In genomic region chr3:101983917-101984316, GRCm38 (mm10) we compare ENCODE assay signal across 33 mouse cellular contexts. TPM values are rescaled to one million over a fixed set of nuclear protein-coding genes. Genes with fewer than 3 reads are reported as not detected.
DNase-seq lines count a peak whose midpoint lies in the region; ATAC-seq lines count a peak whose summit lies in the region.
"Had no signal": no experiment of that assay in that cellular context is flagged by ENCODE, and none has a peak within 500 bp of the region (broad histone marks: within the 10 kb centered on the region; RNA-seq: fewer than 3 reads in every experiment).

No protein-coding gene starts in this region.

- H3K4me1 ChIP-seq in midbrain, embryonic 11.5 days (ENCODE audit: control insufficient read depth, insufficient read depth, low read length) = no peaks in the 10 kb centered on the region
- H3K4me1 ChIP-seq in midbrain, embryonic 16.5 days (ENCODE audit: control insufficient read depth, insufficient read depth, low read length) = no peaks in the 10 kb centered on the region
- H3K4me1 ChIP-seq: embryonic facial prominence, embryonic 15.5 days; heart, embryonic 10.5 days; heart, embryonic 13.5 days; hindbrain, embryonic 12.5 days; hindbrain, embryonic 15.5 days had no signal

- no peak overlapping the region for H3K9ac ChIP-seq in midbrain, embryonic 11.5 days (ENCODE audit: low read length)
- H3K9ac ChIP-seq in midbrain, embryonic 16.5 days (ENCODE audit: low read depth, low read length) = no peak overlapping the region
- H3K9ac ChIP-seq: embryonic facial prominence, embryonic 15.5 days; forebrain, postnatal 0 days; heart, embryonic 13.5 days; hindbrain, embryonic 12.5 days; hindbrain, embryonic 15.5 days had no signal

- no peaks in the 10 kb centered on the region for H3K27me3 ChIP-seq in midbrain, embryonic 11.5 days (ENCODE audit: control insufficient read depth, insufficient read depth, low read length)
- no peaks in the 10 kb centered on the region for H3K27me3 ChIP-seq in midbrain, embryonic 16.5 days (ENCODE audit: control insufficient read depth, insufficient read depth, low read depth, low read length)
- H3K27me3 ChIP-seq: CH12.LX; embryonic facial prominence, embryonic 15.5 days; heart, embryonic 13.5 days; hindbrain, embryonic 12.5 days; hindbrain, embryonic 15.5 days; Patski had no signal

- no peak for ATAC-seq in midbrain, embryonic 11.5 days (ENCODE audit: low FRiP score)
- no peak for ATAC-seq in midbrain, embryonic 16.5 days
- ATAC-seq: forebrain, embryonic 14.5 days; forebrain, postnatal 0 days; intestine, postnatal 0 days; Patski had no signal

- 71% methylated on average over 4 of the region's 4 CpGs for WGBS in midbrain, embryonic 11.5 days
- 77% methylated on average over 4 of the region's 4 CpGs for WGBS in midbrain, embryonic 16.5 days

- H3K4me2 ChIP-seq in midbrain, embryonic 11.5 days = no peak overlapping the region
- no peak overlapping the region for H3K4me2 ChIP-seq in midbrain, embryonic 16.5 days (ENCODE audit: low read length)
- H3K4me2 ChIP-seq: embryonic facial prominence, embryonic 15.5 days; heart, embryonic 13.5 days; hindbrain, embryonic 12.5 days; hindbrain, embryonic 15.5 days had no signal

- H3K36me3 ChIP-seq in midbrain, embryonic 11.5 days (ENCODE audit: control insufficient read depth, insufficient read depth, low read length) = no peaks in the 10 kb centered on the region
- H3K36me3 ChIP-seq in midbrain, embryonic 16.5 days (ENCODE audit: control insufficient read depth, insufficient read depth, low read length) = no peaks in the 10 kb centered on the region
- H3K36me3 ChIP-seq: embryonic facial prominence, embryonic 15.5 days; G1E; heart, embryonic 10.5 days; heart, embryonic 13.5 days; hindbrain, embryonic 12.5 days; hindbrain, embryonic 15.5 days had no signal

- no peaks in the 10 kb centered on the region for H3K9me3 ChIP-seq in midbrain, embryonic 11.5 days (ENCODE audit: control insufficient read depth, low read length)
- no peaks in the 10 kb centered on the region for H3K9me3 ChIP-seq in midbrain, embryonic 16.5 days (replicated peaks; ENCODE audit: control insufficient read depth, low read length, poor library complexity, severe bottlenecking)
- H3K9me3 ChIP-seq: embryonic facial prominence, embryonic 15.5 days; G1E; heart, embryonic 10.5 days; heart, embryonic 13.5 days; hindbrain, embryonic 12.5 days; hindbrain, embryonic 15.5 days had no signal

- no peak overlapping the region for H3K27ac ChIP-seq in midbrain, embryonic 11.5 days (ENCODE audit: low read depth, low read length)
- no peak overlapping the region for H3K27ac ChIP-seq in midbrain, embryonic 16.5 days (ENCODE audit: low read length)
- H3K27ac ChIP-seq: embryonic facial prominence, embryonic 15.5 days; heart, adult 2 months; heart, embryonic 10.5 days; heart, embryonic 13.5 days; hindbrain, embryonic 12.5 days; hindbrain, embryonic 15.5 days had no signal

- DNase-seq in frontal cortex, adult 2 months (ENCODE audit: extremely low spot score in 1 of 2, low spot score in 1 of 2) = peak; percentile 3 to 31
- DNase-seq in frontal cortex, postnatal 10 days (ENCODE audit: low spot score in 2 of 2) = no peak
- peak; percentile 69 for DNase-seq in midbrain, embryonic 11.5 days (ENCODE audit: low spot score, missing footprints)
- peak; percentile 15 for DNase-seq in 416B (ENCODE audit: low read depth)
- DNase-seq in adrenal gland, postnatal 4 days (ENCODE audit: low spot score in 2 of 2) = no peak
- DNase-seq: adrenal gland, postnatal 10 days; adrenal gland, postnatal 36 days; B cell, adult 2 months; cerebellum, adult 11-12 months; cerebellum, adult 8-10 months; cerebellum, postnatal 10 days; cerebellum, postnatal 36 days; embryo, embryonic 11 days; forebrain, postnatal 0 days; gastrocnemius, postnatal 25 days; heart, adult 2 months; heart, postnatal 14 days had no signal

- H3K4me3 ChIP-seq in midbrain, embryonic 11.5 days (ENCODE audit: low read depth, low read length) = no peak overlapping the region
- H3K4me3 ChIP-seq in midbrain, embryonic 16.5 days (ENCODE audit: low read depth, low read length) = no peak overlapping the region
- H3K4me3 ChIP-seq: embryonic facial prominence, embryonic 15.5 days; heart, adult 2 months; heart, embryonic 10.5 days; heart, embryonic 13.5 days; hindbrain, embryonic 12.5 days; hindbrain, embryonic 15.5 days had no signal

RNA-seq across cellular contexts. Expression of gene Nhlh2, which starts 26.0 kb away (rescaled TPM):
- 0.32 and 0.42 TPM in 2 replicates for polyA plus RNA-seq in frontal cortex, adult 2 months (2012; rRNA removed)
- polyA plus RNA-seq in midbrain, embryonic 11.5 days (2014; fragmentation: Nextera tagmentation; extraction: Ambion mirVana) = 100 and 112 TPM in 2 replicates
- 27.2 and 49.6 TPM in 2 replicates for polyA plus RNA-seq in midbrain, embryonic 16.5 days (2015; fragmentation: Nextera tagmentation; extraction: Ambion mirVana)
- total RNA-seq in adrenal gland, postnatal 4 days (2021) = under 1 TPM in 1 of 2 experiments, not detected in 1; 0.31 TPM
- total RNA-seq: adrenal gland, adult 18-20 months; adrenal gland, postnatal 36 days; CH12.LX; gastrocnemius, adult 8-10 months; gastrocnemius, postnatal 25 days; heart, adult 2 months; heart, postnatal 14 days; hematopoietic stem cell, adult 5-6 weeks had no signal
- polyA plus RNA-seq: G1E; gonadal fat pad, adult 2 months; heart, adult 2 months; heart, embryonic 13.5 days; heart, embryonic 16.5 days; intestine, postnatal 0 days; Patski had no signal

RNA-seq across cellular contexts. Expression of gene Slc22a15, which starts 59.7 kb away (rescaled TPM):
- 4.4 and 5.6 TPM in 2 replicates for polyA plus RNA-seq in frontal cortex, adult 2 months (2012; rRNA removed)
- polyA plus RNA-seq in midbrain, embryonic 11.5 days (2014; fragmentation: Nextera tagmentation; extraction: Ambion mirVana) = 4.6 and 5.0 TPM in 2 replicates
- 6.0 and 7.4 TPM in 2 replicates for polyA plus RNA-seq in midbrain, embryonic 16.5 days (2015; fragmentation: Nextera tagmentation; extraction: Ambion mirVana)
- total RNA-seq in adrenal gland, postnatal 4 days (2021) = 1 to 10 TPM; 7.5 to 7.7 TPM
- polyA plus RNA-seq: G1E had no signal

Comparison
In these comparisons a context has a peak if more than half of its experiments do, and no peak if none do; other contexts are left out.
1. DNase-seq: peak in frontal cortex, adult 2 months (2 of 2), midbrain, embryonic 11.5 days (single experiment) and 416B (single experiment); none in frontal cortex, postnatal 10 days (0 of 2) and adrenal gland, postnatal 4 days (0 of 2).
2. RNA of gene Nhlh2, which starts 26.0 kb away (polyA plus RNA-seq): 100 to 112 TPM in midbrain, embryonic 11.5 days and 27.2 to 49.6 TPM in midbrain, embryonic 16.5 days; 0.32 to 0.42 TPM in frontal cortex, adult 2 months; every median in the first group is over 10 times any median in the second.